Mouse (Mus musculus) cerebellum, postnatal 4 days (tissue): ENCODE results near the gene Ripk1.

Source experiments
- DNase-seq, 2 experiments: peaks; one replicate each; pipeline ENCODE4 v3.0.0; 2022; ENCODE audit warnings: low spot score in 2 of 2, mixed read lengths in 1 of 2

Gene Ripk1

DNA sequence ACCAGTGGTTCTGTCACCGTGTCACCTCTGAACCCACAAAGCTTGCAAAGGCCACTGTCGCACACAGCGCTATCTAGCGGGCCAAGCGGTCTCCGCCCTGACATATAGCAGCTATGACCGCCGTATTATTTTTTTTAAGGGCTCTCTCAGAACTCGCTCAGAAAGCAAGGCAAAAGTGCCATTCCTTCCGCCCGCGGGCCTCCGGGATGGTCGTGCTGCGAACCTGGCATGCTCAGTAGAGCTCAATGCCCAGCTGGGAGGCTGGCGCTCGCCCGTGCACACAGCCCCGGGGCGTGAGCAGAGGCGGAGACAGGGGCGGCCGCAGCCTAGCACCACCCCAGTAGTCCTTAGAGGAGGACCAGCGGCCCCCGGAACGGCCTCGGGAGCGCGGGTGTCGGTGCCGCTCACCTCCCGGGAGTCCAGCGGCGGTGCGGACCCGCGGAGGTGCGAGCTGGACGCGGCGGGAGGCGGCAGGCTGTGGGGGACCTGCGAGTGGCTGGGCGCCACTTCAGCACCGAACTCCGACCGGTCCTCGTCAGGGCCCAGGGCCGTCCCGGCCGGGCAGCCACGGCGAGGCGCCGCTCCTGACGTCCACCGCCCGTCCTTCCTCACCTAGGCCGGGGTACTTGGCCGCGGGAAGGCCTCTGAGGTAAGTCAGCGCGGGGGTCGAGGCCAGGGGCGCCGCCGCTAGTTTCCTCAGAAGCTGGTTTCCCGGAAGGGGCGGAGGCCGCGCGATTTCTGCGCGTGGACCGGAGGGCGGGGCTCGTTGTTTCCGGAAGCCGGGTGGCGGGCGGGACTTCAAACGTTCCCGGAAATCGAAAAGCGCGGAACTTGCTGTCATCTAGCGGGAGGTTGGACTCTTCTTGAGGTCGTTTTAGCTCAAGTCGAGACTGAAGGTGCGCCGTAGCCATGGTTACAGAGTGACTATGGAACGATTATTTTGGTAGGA, at the start of gene Ripk1, which contains the start of gene Serpinb6a:
Gene Ripk1 (plus strand): TSS at position 306 of the 949 bp plus-strand sequence.
Gene Serpinb6a (minus strand): TSS at position 737 of the 949 bp plus-strand sequence.
- peak; percentile 74 to 82 for DNase-seq

GRCm38 (mm10) chr13:33952947-33953346, 49.2 kb upstream of the Ripk1 start:
- no peak for DNase-seq

GRCm38 (mm10) chr13:33956571-33957421, 45.4 kb upstream of the Ripk1 start:
- peak in 1 of 2 experiments; percentile 16 for DNase-seq

- DNase-seq = no peak
These were observed 42.4 kb upstream of the Ripk1 start for GRCm38 (mm10) chr13:33959771-33960170.

- peak; percentile 22 to 50 for DNase-seq
These were observed 37.7 kb upstream of the Ripk1 start, which contains the start of gene Nqo2 for GRCm38 (mm10) chr13:33964206-33965046. Nqo2 (plus strand) TSS chr13:33964687.

- no peak for DNase-seq
These were observed 36.8 kb upstream of the Ripk1 start for GRCm38 (mm10) chr13:33965056-33966024.

DNA sequence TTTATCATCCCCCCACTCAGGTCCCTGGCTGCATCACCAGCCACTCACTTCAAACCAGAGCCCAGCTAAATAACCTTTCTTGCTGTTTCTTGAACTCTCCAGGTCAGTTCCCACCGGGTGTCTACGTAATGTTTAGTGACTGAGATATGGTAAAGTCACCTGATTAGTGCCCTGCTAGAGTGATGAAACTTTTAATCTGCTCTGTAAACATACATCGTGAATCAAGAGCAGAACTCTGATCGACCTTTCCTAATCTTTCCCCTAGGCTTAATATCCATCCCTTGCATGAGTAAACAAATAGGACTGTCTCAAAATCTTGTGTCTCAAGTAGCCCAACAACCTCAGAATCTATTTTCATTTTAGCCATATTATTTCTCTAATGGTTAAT, 36.1 kb upstream of the Ripk1 start:
- DNase-seq = no peak

GRCm38 (mm10) chr13:33966574-33966973, 35.6 kb upstream of the Ripk1 start:
- no peak for DNase-seq

DNA sequence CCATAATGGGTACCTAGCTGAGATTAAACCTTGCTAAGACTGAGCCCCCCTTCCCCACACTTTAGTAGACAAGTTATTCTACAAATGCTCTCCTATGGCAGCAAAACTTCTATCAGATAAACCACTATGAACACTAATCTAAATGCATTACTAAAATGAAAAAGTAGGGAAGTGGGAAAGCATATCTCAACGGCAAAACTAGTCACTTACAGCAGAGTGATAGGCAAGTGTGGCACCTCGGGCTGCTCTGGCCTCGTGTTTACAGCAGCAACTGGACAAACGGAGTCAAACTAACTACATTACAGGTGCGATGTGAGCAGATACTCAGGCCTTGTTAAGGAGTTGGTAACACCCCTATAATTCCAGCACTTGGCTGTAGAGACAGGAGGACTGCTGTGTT, 12.5 kb upstream of the Ripk1 start:
- no peak for DNase-seq

DNA sequence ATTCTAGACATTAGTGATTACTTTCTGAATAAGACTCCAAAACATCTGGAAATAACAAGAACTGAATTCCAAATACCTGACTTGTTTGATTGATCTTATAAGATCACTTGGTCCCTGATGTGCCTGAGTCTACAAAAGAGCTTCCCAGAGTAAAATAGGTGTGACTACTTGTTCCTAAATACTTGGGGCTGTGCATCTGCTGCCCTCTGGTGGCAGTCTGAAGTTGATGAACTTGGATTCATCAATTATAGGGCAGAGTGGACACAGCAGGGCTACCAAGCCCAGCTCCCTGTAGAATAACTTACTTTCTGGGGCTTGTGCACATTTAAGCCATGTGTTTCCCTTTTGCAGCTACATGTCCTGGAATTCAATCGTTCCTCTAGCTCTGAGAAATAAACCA, 7.0 kb upstream of the Ripk1 start:
- peak; percentile 40 to 60 for DNase-seq

DNA sequence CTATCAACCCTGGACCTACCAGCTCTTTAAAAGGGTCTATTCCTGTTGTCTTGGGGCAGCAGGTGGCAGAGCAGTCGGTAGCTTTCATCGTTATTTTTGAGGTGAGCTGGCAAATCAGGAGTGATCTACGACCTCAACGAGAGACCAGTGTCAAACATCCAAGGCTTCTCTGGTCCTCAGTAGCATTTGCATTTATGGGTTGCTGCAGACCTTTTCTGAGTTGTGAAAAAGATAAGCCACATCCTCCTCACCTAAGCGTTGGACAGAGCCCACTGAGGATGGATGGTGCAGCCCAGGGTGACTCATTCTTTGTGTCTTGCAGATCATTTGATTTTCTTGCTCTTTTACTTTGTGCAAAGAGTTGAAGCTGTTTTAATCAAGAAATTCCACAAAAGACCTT, 895 bp downstream of the Ripk1 start:
- no peak for DNase-seq

GRCm38 (mm10) chr13:34007234-34007633, 5.1 kb downstream of the Ripk1 start:
- no peak for DNase-seq

- peak in 1 of 2 experiments; percentile 40 for DNase-seq
These were observed 14.9 kb downstream of the Ripk1 start for GRCm38 (mm10) chr13:34016927-34017569.

- no peak for DNase-seq
These were observed 16.4 kb downstream of the Ripk1 start for GRCm38 (mm10) chr13:34018521-34018920.

DNA sequence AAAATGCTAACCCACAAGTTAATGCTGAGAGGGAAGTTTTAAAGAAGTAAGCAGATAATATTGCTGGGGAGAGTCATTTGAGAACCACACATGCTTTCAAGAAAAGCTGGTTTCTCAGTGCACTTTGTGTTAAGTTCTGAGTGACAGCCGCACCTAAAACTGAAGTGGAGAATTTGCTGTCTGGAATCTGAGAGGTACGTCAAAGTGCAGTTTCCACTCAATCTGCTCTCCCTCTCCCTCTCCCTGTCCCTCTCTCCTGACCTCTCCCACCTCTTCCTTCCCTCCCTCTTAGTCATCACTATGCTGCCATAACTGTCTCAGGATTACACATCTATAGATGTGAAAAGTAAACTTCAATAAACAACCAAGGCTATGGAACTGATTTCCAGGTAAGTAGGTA, 19.8 kb downstream of the Ripk1 start:
- no peak for DNase-seq

GRCm38 (mm10) chr13:34032041-34032440, 29.9 kb downstream of the Ripk1 start:
- DNase-seq = no peak

GRCm38 (mm10) chr13:34035424-34035823, 33.3 kb downstream of the Ripk1 start:
- no peak for DNase-seq

- DNase-seq = no peak
These were observed 34.6 kb downstream of the Ripk1 start for GRCm38 (mm10) chr13:34036726-34037125.

DNA sequence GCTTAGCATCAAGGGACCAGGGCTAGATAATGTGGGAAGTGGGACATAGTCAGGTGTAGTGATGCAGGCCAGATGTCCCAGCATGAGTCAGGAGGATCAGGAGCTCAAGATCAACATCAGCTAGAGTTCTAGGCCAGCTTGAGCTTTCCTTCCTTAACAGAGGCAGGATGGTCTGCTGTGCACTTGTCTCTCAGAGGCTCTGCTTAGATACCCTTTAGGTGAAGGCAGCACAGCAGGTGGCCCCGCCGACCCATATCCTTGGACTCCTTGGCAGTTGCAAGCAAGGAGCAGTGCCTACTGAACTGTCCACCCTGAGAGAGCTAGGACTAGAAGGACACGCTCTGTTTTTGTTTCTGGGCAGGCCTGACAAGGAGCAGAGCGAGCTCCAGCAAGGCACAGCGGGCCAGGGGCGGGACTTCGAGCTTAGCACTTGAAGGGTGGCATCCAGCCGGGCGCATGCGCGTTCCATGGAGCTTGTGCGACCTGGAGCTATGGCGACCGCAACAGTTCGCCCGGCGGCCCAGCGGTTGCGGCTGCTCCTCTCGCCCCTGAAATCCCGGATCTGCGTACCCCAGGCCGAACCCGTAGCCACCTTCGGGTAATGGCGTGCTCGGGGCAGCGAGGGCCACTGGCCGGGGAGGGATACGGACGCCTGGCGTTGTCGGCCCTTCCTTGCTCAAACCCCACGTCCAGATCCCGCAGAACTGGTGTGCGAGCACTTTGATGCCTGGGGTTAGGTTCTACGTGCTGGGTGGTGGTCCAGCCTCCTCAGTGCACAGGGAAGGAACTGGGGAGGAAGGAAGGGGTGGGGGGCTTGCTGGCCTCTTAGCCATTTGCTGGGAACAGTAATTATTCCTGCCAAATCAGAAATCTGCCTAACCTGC, 35.3 kb downstream of the Ripk1 start, which contains the start of gene Bphl:
Gene Bphl (plus strand): TSS at position 426 of the 884 bp plus-strand sequence.
- peak; percentile 81 to 89 for DNase-seq
